Mouse (Mus musculus) liver, adult 2 months (tissue): ENCODE results near the gene Zfp934.
"Not testable (repeated sequence)": the region's sequence is repeated elsewhere in the genome, so short reads cannot be mapped to it uniquely, and the experiment has no call there.

Experiments
- CTCF ChIP-seq: fragments of 200-500 bp; IDR thresholded peaks from 2 replicates; pipeline ENCODE4 v1.5.1; 2011; ENCODE audit warnings: low read depth, low read length, control low read depth
- POLR2A ChIP-seq: fragments of 200-500 bp; IDR thresholded peaks from 2 replicates; pipeline ENCODE4 v1.6.1; 2011; ENCODE audit warnings: low read length, control low read depth; ENCODE audit not compliant: insufficient read depth; ENCODE audit errors: extremely low read depth

DNA sequence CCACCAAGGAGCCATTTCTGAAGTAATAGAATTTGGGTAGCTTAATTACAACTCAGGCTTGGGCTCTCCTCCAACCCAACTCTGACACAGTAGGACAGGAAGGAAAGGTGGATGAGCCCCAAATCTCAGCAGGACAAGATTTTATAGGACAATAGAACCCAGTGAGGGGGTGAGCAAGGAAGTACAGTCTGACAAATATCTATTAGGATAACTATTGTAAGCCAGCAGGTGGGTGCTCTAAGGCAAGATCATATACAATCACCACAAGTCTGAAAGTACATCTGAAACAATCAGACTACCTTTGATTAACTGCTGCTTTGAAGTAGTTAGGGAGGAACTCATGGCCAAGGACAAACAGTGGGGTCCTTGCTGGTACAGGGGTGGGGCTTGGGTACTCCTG, 40.9 kb downstream of the Zfp934 start:
- TF ChIP-seq POLR2A, CTCF: not testable (repeated sequence)
